Mouse (Mus musculus) forebrain, embryonic 14.5 days (tissue): ENCODE results near the gene Slc17a8. TPM values are rescaled to one million over a fixed set of nuclear protein-coding genes. Genes with fewer than 3 reads are reported as not detected.
A peak's percentile ranks its signal among the peaks of the same experiment; 100 is the strongest.

Experiments used
- ATAC-seq: fragments of 200-750 bp; cut with Nextera tagmentation; 2 replicates; pipeline ENCODE4 v1.8.0; 2017; ENCODE audit warnings: mild to moderate bottlenecking, moderate library complexity
- DNase-seq: peaks from one replicate; pipeline ENCODE4 v3.0.0-alpha.2; 2015; ENCODE audit warnings: low spot score
- H3K27ac ChIP-seq: fragments of 300-500 bp; sonication (generic); 2 replicates; pipeline ENCODE4 v1.5.1; 2014; ENCODE audit warnings: low read depth, mild to moderate bottlenecking, control low read depth, low read length, moderate library complexity
- H3K27me3 ChIP-seq: fragments of 300-500 bp; sonication (generic); replicated peaks from 2 replicates; pipeline ENCODE4 v1.6.1; 2014; ENCODE audit warnings: low read length, control low read depth, mixed read lengths; ENCODE audit not compliant: control insufficient read depth, insufficient read depth
- H3K36me3 ChIP-seq: fragments of 300-500 bp; sonication (generic); 2 replicates; pipeline ENCODE4 v1.6.1; 2014; ENCODE audit warnings: low read length, control low read depth; ENCODE audit not compliant: control insufficient read depth, insufficient read depth
- H3K4me1 ChIP-seq: fragments of 300-500 bp; sonication (generic); 2 replicates; pipeline ENCODE4 v1.6.1; 2014; ENCODE audit warnings: antibody characterized with exemption, low read length, control low read depth; ENCODE audit not compliant: control insufficient read depth, insufficient read depth
- H3K4me2 ChIP-seq: fragments of 300-500 bp; sonication (generic); 2 replicates; pipeline ENCODE4 v1.6.1; 2014; ENCODE audit warnings: mild to moderate bottlenecking, control low read depth, low read length
- H3K4me3 ChIP-seq: fragments of 300-500 bp; sonication (generic); 2 replicates; pipeline ENCODE4 v1.5.1; 2014; ENCODE audit warnings: low read depth, low read length, control low read depth
- H3K9ac ChIP-seq: fragments of 300-500 bp; sonication (generic); 2 replicates; pipeline ENCODE4 v1.6.1; 2014; ENCODE audit warnings: mild to moderate bottlenecking, low read length, control low read depth, moderate library complexity
- H3K9me3 ChIP-seq: fragments of 300-500 bp; sonication (generic); replicated peaks from 2 replicates; pipeline ENCODE4 v1.6.1; 2016; ENCODE audit warnings: low read length, control low read depth, mixed read lengths; ENCODE audit not compliant: control insufficient read depth
- WGBS: fragments of 180-500 bp; shearing (Covaris S2); extraction: QIAGEN DNeasy Blood & Tissue Kit; methylation state at CpG from one replicate; pipeline ENCODE4 v1.1.7; 2014; 5-methylcytosine and 5-hydroxymethylcytosine counted together
- polyA plus RNA-seq: library from polyadenylated mRNA; unstranded; fragments of >200 nt; fragmentation: Nextera tagmentation; extraction: Ambion mirVana; gene quantifications from 2 replicates; pipeline ENCODE4 v1.2.1, GENCODE M21; 2014

Gene Slc17a8
- polyA plus RNA-seq, 1 experiment from 2014 or later, result 0.11 TPM

- Histone ChIP-seq H3K36me3 (no peaks in the 10 kb centered on the region), H3K4me3 (no peak overlapping the region), H3K4me1 (no peaks in the 10 kb centered on the region), H3K4me2 (no peak overlapping the region), H3K27me3 (no peaks in the 10 kb centered on the region), H3K9ac (no peak overlapping the region), H3K27ac (no peak overlapping the region), H3K9me3 (no peaks in the 10 kb centered on the region)
- WGBS, result 86% methylated on average over 5 of the region's 5 CpGs
- no peak for DNase-seq
- ATAC-seq, result no peak
Measured at GRCm38 (mm10) chr10:89599311-89599710, 21.7 kb downstream of the Slc17a8 start.

- H3K4me3 ChIP-seq, result no peak overlapping the region
- DNase-seq (no peak), ATAC-seq (no peak)
- H3K9me3 ChIP-seq, result no peaks in the 10 kb centered on the region
- no peak overlapping the region for H3K9ac ChIP-seq
- 93% methylated on average over 4 of the region's 4 CpGs for WGBS
- no peak overlapping the region for H3K27ac ChIP-seq
- no peaks in the 10 kb centered on the region for H3K36me3 ChIP-seq
- no peaks in the 10 kb centered on the region for H3K27me3 ChIP-seq
- H3K4me2 ChIP-seq, result no peak overlapping the region
- H3K4me1 ChIP-seq, result no peaks in the 10 kb centered on the region
Measured at GRCm38 (mm10) chr10:89597275-89597674, 23.8 kb downstream of the Slc17a8 start.

GRCm38 (mm10) chr10:89595935-89596334 is 25.1 kb downstream of the Slc17a8 start:
- Histone ChIP-seq H3K27me3 (no peaks in the 10 kb centered on the region), H3K4me2 (no peak overlapping the region), H3K9ac (no peak overlapping the region), H3K4me3 (no peak overlapping the region), H3K27ac (no peak overlapping the region), H3K4me1 (no peaks in the 10 kb centered on the region), H3K36me3 (no peaks in the 10 kb centered on the region), H3K9me3 (no peaks in the 10 kb centered on the region)
- ATAC-seq (no peak), DNase-seq (no peak)
- WGBS, result 92% methylated on average over 5 of the region's 5 CpGs

GRCm38 (mm10) chr10:89595514-89595913 is 25.5 kb downstream of the Slc17a8 start:
- H3K27me3 ChIP-seq, result no peaks in the 10 kb centered on the region
- no peak for DNase-seq
- no peak overlapping the region for H3K27ac ChIP-seq
- WGBS, result 62% methylated on average over 1 of the region's 1 CpGs
- no peaks in the 10 kb centered on the region for H3K4me1 ChIP-seq
- no peak for ATAC-seq
- no peak overlapping the region for H3K4me2 ChIP-seq
- no peaks in the 10 kb centered on the region for H3K36me3 ChIP-seq
- H3K9ac ChIP-seq, result no peak overlapping the region
- H3K4me3 ChIP-seq, result no peak overlapping the region
- no peaks in the 10 kb centered on the region for H3K9me3 ChIP-seq

GRCm38 (mm10) chr10:89594309-89594708 is 26.7 kb downstream of the Slc17a8 start:
- DNase-seq (no peak), ATAC-seq (no peak)
- H3K4me1 ChIP-seq, result no peaks in the 10 kb centered on the region
- no peak overlapping the region for H3K4me2 ChIP-seq
- no peak overlapping the region for H3K4me3 ChIP-seq
- WGBS, result 90% methylated on average over 4 of the region's 4 CpGs
- no peaks in the 10 kb centered on the region for H3K9me3 ChIP-seq
- H3K27me3 ChIP-seq, result no peaks in the 10 kb centered on the region
- no peak overlapping the region for H3K27ac ChIP-seq
- H3K36me3 ChIP-seq, result no peaks in the 10 kb centered on the region
- H3K9ac ChIP-seq, result no peak overlapping the region

- 51% methylated on average over 4 of the region's 4 CpGs for WGBS
- no peak overlapping the region for H3K9ac ChIP-seq
- no peak overlapping the region for H3K27ac ChIP-seq
- H3K4me1 ChIP-seq, result no peaks in the 10 kb centered on the region
- H3K4me2 ChIP-seq, result no peak overlapping the region
- H3K9me3 ChIP-seq, result no peaks in the 10 kb centered on the region
- H3K27me3 ChIP-seq, result no peaks in the 10 kb centered on the region
- no peaks in the 10 kb centered on the region for H3K36me3 ChIP-seq
- ATAC-seq (peak; percentile 57), DNase-seq (peak; percentile 50)
- no peak overlapping the region for H3K4me3 ChIP-seq
Measured at GRCm38 (mm10) chr10:89592797-89593196, 28.3 kb downstream of the Slc17a8 start.

GRCm38 (mm10) chr10:89589877-89590276 is 31.2 kb downstream of the Slc17a8 start:
- H3K4me2 ChIP-seq, result no peak overlapping the region
- ATAC-seq (no peak), DNase-seq (no peak)
- H3K36me3 ChIP-seq, result no peaks in the 10 kb centered on the region
- no peaks in the 10 kb centered on the region for H3K9me3 ChIP-seq
- WGBS, result 100% methylated on average over 1 of the region's 1 CpGs
- no peak overlapping the region for H3K27ac ChIP-seq
- no peaks in the 10 kb centered on the region for H3K4me1 ChIP-seq
- H3K9ac ChIP-seq, result no peak overlapping the region
- no peaks in the 10 kb centered on the region for H3K27me3 ChIP-seq
- no peak overlapping the region for H3K4me3 ChIP-seq

- no peak overlapping the region for H3K4me3 ChIP-seq
- H3K27me3 ChIP-seq, result no peaks in the 10 kb centered on the region
- no peaks in the 10 kb centered on the region for H3K4me1 ChIP-seq
- no peak for ATAC-seq
- WGBS, result 98% methylated on average over 1 of the region's 1 CpGs
- no peak overlapping the region for H3K4me2 ChIP-seq
- H3K9me3 ChIP-seq, result no peaks in the 10 kb centered on the region
- H3K27ac ChIP-seq, result no peak overlapping the region
- no peak for DNase-seq
- H3K36me3 ChIP-seq, result no peaks in the 10 kb centered on the region
- H3K9ac ChIP-seq, result no peak overlapping the region
Measured at GRCm38 (mm10) chr10:89588708-89589107, 32.3 kb downstream of the Slc17a8 start.

GRCm38 (mm10) chr10:89584709-89585108 is 36.3 kb downstream of the Slc17a8 start:
- Histone ChIP-seq H3K4me1 (no peaks in the 10 kb centered on the region), H3K4me3 (no peak overlapping the region), H3K4me2 (no peak overlapping the region), H3K27ac (no peak overlapping the region), H3K27me3 (no peaks in the 10 kb centered on the region), H3K9me3 (no peaks in the 10 kb centered on the region), H3K9ac (no peak overlapping the region), H3K36me3 (no peaks in the 10 kb centered on the region)
- ATAC-seq (no peak), DNase-seq (no peak)
- 94% methylated on average over 4 of the region's 4 CpGs for WGBS
